In genomic region chr19:46532031-46532688, GRCm38 (mm10) we compare ENCODE assay signal across 8 mouse cellular contexts. TPM values are rescaled to one million over a fixed set of nuclear protein-coding genes. Genes with fewer than 3 reads are reported as not detected.
A peak's percentile ranks its signal among the peaks of the same experiment; 100 is the strongest.
DNase-seq lines count a peak whose midpoint lies in the region; ATAC-seq and TF ChIP-seq lines count a peak whose summit lies in the region.

No protein-coding gene starts in this region.

- peak overlapping the region; percentile 31; the same call in 1 of the 2 replicates for H3K9ac ChIP-seq in heart, embryonic 14.5 days (ENCODE audit: low read length)
- H3K9ac ChIP-seq in midbrain, embryonic 15.5 days: peak overlapping the region; percentile 8; the same call in 1 of the 2 replicates

- CTCF ChIA-PET in Patski (lab: Charles Lee): interaction anchor here (1.3 to 8.9 kb wide), 4 partner anchors 9 to 76 kb away, joined by 3 to 73 read pairs (median 6); partner anchors contain the start of gene Trim8

- WGBS in heart, embryonic 14.5 days: 10% methylated on average over 10 of the region's 10 CpGs
- 7% methylated on average over 10 of the region's 10 CpGs for WGBS in midbrain, embryonic 15.5 days

- TF ChIP-seq CTCF in Patski (IDR thresholded peaks at IDR 0.05): no peak

- peak overlapping the region; percentile 26 for H3K4me2 ChIP-seq in heart, embryonic 14.5 days (ENCODE audit: low read length)
- no peak overlapping the region for H3K4me2 ChIP-seq in midbrain, embryonic 15.5 days

- in situ Hi-C loops in Patski (cut with MboI; ENCODE audit: low pct_unique_long_range_greater_than_20kb): loop anchor here (5.0 kb wide), 1 partner anchor 135 kb away; the partner anchor contains the start of genes Actr1a and Sufu

- DNase-seq in embryo, embryonic 9.5 days (ENCODE audit: extremely low spot score): peak; percentile 38
- DNase-seq in embryo, embryonic 10 days (ENCODE audit: low spot score): no peak
- no peak for DNase-seq in Patski (ENCODE audit: low read depth, low spot score)
- peak; percentile 83 for DNase-seq in kidney, postnatal 10 days
- DNase-seq in urinary bladder, postnatal 25 days (ENCODE audit: low spot score): no peak

- peaks cover 56 to 58% of the 10 kb centered on the region in 2 experiments for H3K4me1 ChIP-seq in heart, embryonic 14.5 days (ENCODE audit: control insufficient read depth in 2 of 2, insufficient read depth in 2 of 2, low read length in 2 of 2)
- H3K4me1 ChIP-seq in midbrain, embryonic 15.5 days: peaks cover 70% of the 10 kb centered on the region

- POLR2A ChIA-PET in Patski (lab: Charles Lee): interaction anchor here (1.0 to 16.1 kb wide), 5 partner anchors 9 to 49 kb away, joined by 4 to 388 read pairs (median 5); partner anchors contain the start of gene Trim8

- H3K27me3 ChIP-seq in Patski: no peaks in the 10 kb centered on the region
- no peaks in the 10 kb centered on the region for H3K27me3 ChIP-seq in heart, embryonic 14.5 days (ENCODE audit: control insufficient read depth, insufficient read depth, low read length)
- H3K27me3 ChIP-seq in midbrain, embryonic 15.5 days (replicated peaks): no peaks in the 10 kb centered on the region

- no peaks in the 10 kb centered on the region for H3K36me3 ChIP-seq in heart, embryonic 14.5 days (ENCODE audit: control insufficient read depth, insufficient read depth, low read length)
- H3K36me3 ChIP-seq in midbrain, embryonic 15.5 days (replicated peaks): no peaks in the 10 kb centered on the region

- peak overlapping the region; percentile 67 to 98 for H3K27ac ChIP-seq in heart, embryonic 14.5 days (replicated peaks in 1 of 2; ENCODE audit: control insufficient read depth in 1 of 2, insufficient read depth in 1 of 2, low read depth in 2 of 2, low read length in 2 of 2)
- peak overlapping the region; percentile 74 for H3K27ac ChIP-seq in midbrain, embryonic 15.5 days

- peak; percentile 51 for ATAC-seq in Patski
- ATAC-seq in heart, embryonic 14.5 days (ENCODE audit: insufficient number of reproducible peaks, insufficient read depth, low FRiP score, low read depth): no peak
- no peak for ATAC-seq in midbrain, embryonic 15.5 days (replicated peaks)
- no peak for ATAC-seq in activated CD4-positive, CD25-positive, alpha-beta regulatory T cell, adult 4 months

- H3K4me3 ChIP-seq in heart, embryonic 14.5 days (ENCODE audit: control insufficient read depth in 1 of 2, insufficient read depth in 1 of 2, low read depth in 1 of 2, low read length in 2 of 2): no peak overlapping the region
- no peak overlapping the region for H3K4me3 ChIP-seq in midbrain, embryonic 15.5 days

- no peaks in the 10 kb centered on the region for H3K9me3 ChIP-seq in heart, embryonic 14.5 days (ENCODE audit: control insufficient read depth, low read length)
- H3K9me3 ChIP-seq in midbrain, embryonic 15.5 days: no peaks in the 10 kb centered on the region

RNA-seq across cellular contexts. Expression of gene Trim8, which starts 30.7 kb away (rescaled TPM):
- 89.9 TPM for polyA plus RNA-seq in Patski (2021)
- polyA plus RNA-seq in heart, embryonic 14.5 days (2014; fragmentation: Nextera tagmentation; extraction: Ambion mirVana): 23.4 TPM in 2 replicates
- 29.9 and 30.5 TPM in 2 replicates for polyA plus RNA-seq in midbrain, embryonic 15.5 days (2015; fragmentation: Nextera tagmentation; extraction: Ambion mirVana)
- polyA plus RNA-seq in activated CD4-positive, CD25-positive, alpha-beta regulatory T cell, adult 4 months (2017; shearing (Covaris generic)): 10 to 100 TPM; 15.8 to 21.3 TPM

RNA-seq across cellular contexts. Expression of gene Arl3, which starts 40.8 kb away (rescaled TPM):
- 187 TPM for polyA plus RNA-seq in Patski (2021)
- polyA plus RNA-seq in heart, embryonic 14.5 days (2014; fragmentation: Nextera tagmentation; extraction: Ambion mirVana): 54.4 and 72.5 TPM in 2 replicates
- polyA plus RNA-seq in midbrain, embryonic 15.5 days (2015; fragmentation: Nextera tagmentation; extraction: Ambion mirVana): 209 and 210 TPM in 2 replicates
- 10 to 100 TPM; 22.1 to 24.5 TPM for polyA plus RNA-seq in activated CD4-positive, CD25-positive, alpha-beta regulatory T cell, adult 4 months (2017; shearing (Covaris generic))

RNA-seq across cellular contexts. Expression of gene Sfxn2, which starts 41.0 kb away (rescaled TPM):
- 9.3 TPM for polyA plus RNA-seq in Patski (2021)
- 8.0 and 8.8 TPM in 2 replicates for polyA plus RNA-seq in heart, embryonic 14.5 days (2014; fragmentation: Nextera tagmentation; extraction: Ambion mirVana)
- 10.5 and 11.7 TPM in 2 replicates for polyA plus RNA-seq in midbrain, embryonic 15.5 days (2015; fragmentation: Nextera tagmentation; extraction: Ambion mirVana)
- 1 to 10 TPM; 4.3 to 6.9 TPM for polyA plus RNA-seq in activated CD4-positive, CD25-positive, alpha-beta regulatory T cell, adult 4 months (2017; shearing (Covaris generic))

Comparison
In these comparisons a context has a peak if more than half of its experiments do, and no peak if none do; other contexts are left out.
1. DNase-seq: peak in embryo, embryonic 9.5 days (single experiment) and kidney, postnatal 10 days (single experiment); none in embryo, embryonic 10 days (single experiment), Patski (single experiment) and urinary bladder, postnatal 25 days (single experiment).